ENCODE assay signal across 10 mouse cellular contexts in the genomic region with DNA sequence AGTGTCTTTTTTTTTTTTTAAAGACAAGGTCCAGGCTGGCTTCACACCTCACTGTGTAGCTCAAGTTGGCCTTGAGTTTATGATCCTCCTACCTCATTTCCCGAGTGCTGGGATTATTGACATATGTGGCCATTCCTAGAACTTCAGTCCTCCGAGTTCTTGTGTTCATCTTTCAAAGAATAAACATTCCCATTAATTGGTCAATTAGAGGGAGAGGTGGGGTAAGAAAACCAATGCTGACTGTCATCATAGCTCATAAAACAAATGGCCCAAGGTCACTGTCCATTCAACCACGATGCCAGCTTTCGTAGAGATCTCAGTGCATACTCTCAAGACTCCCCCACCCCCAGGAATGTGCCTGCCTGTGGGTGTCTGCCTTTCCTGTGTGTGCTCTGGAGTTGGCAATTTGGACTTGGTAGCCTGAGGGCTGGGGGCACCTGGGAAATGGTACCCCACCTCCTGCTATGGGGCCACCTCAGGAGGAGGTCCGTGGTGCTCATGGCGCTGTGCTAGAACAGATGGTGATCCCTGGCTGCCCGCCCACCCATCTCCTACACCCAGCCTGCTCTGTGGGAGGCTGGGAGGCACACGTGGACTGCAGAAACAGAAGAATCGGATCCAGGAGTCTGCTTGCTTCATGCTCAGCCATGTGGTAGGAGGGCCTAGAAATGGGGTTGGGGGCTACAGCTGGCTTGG. TPM values are rescaled to one million over a fixed set of nuclear protein-coding genes. Genes with fewer than 3 reads are reported as not detected.
DNase-seq lines count a peak whose midpoint lies in the region; ATAC-seq and TF ChIP-seq lines count a peak whose summit lies in the region.
"Had no signal": no experiment of that assay in that cellular context is flagged by ENCODE, and none has a peak within 500 bp of the region (broad histone marks: within the 10 kb centered on the region; RNA-seq: fewer than 3 reads in every experiment).

No protein-coding gene starts in this region.

- H3K4me3 ChIP-seq in hindbrain, embryonic 14.5 days (replicated peaks; ENCODE audit: low read length): no peak overlapping the region
- H3K4me3 ChIP-seq in hindbrain, embryonic 10.5 days: no peak overlapping the region
- H3K4me3 ChIP-seq in liver, postnatal 0 days (ENCODE audit: low read depth, low read length): no peak overlapping the region
- H3K4me3 ChIP-seq: erythroblast, embryonic 14.5 days had no signal

- peak; percentile 9; the same call in 1 of the 2 replicates for ATAC-seq in hindbrain, embryonic 14.5 days (ENCODE audit: low FRiP score)
- ATAC-seq in frontal cortex, adult (ENCODE audit: low TSS enrichment): peak; percentile 64
- ATAC-seq in liver, postnatal 0 days: no peak

- no peak for DNase-seq in hindbrain, embryonic 14.5 days (ENCODE audit: low spot score)
- DNase-seq in hindbrain, embryonic 10.5 days (ENCODE audit: low spot score): no peak
- peak; percentile 54 for DNase-seq in brain, embryonic 14.5 days (ENCODE audit: low read depth)
- peak; percentile 76 to 86 for DNase-seq in left cerebral cortex, postnatal 36 days (ENCODE audit: low spot score in 2 of 2)
- DNase-seq in liver, postnatal 0 days: no peak
- no peak for DNase-seq in lung, postnatal 14 days
- no peak for DNase-seq in gastrocnemius, adult 18-20 months (ENCODE audit: low spot score)

- 64% methylated on average over 9 of the region's 9 CpGs for WGBS in hindbrain, embryonic 14.5 days
- WGBS in hindbrain, embryonic 10.5 days: 68% methylated on average over 9 of the region's 9 CpGs
- 85% methylated on average over 9 of the region's 9 CpGs for WGBS in liver, postnatal 0 days (ENCODE audit: insufficient replicate concordance)

- no peaks in the 10 kb centered on the region for H3K9me3 ChIP-seq in hindbrain, embryonic 14.5 days (ENCODE audit: control insufficient read depth, low read length)
- no peaks in the 10 kb centered on the region for H3K9me3 ChIP-seq in hindbrain, embryonic 10.5 days
- H3K9me3 ChIP-seq in liver, postnatal 0 days (ENCODE audit: low read length): no peaks in the 10 kb centered on the region

- intact Hi-C loops in left cerebral cortex, postnatal 36 days (cut with DNase I): no loop called here

- H3K27ac ChIP-seq in hindbrain, embryonic 14.5 days: no peak overlapping the region
- H3K27ac ChIP-seq in hindbrain, embryonic 10.5 days: no peak overlapping the region
- no peak overlapping the region for H3K27ac ChIP-seq in liver, postnatal 0 days (ENCODE audit: low read depth)
- H3K27ac ChIP-seq: liver, embryonic 14.5 days had no signal

- no peaks in the 10 kb centered on the region for H3K4me1 ChIP-seq in hindbrain, embryonic 14.5 days (replicated peaks; ENCODE audit: control insufficient read depth, insufficient read depth, low read length)
- H3K4me1 ChIP-seq in hindbrain, embryonic 10.5 days (replicated peaks): peaks cover 41% of the 10 kb centered on the region
- H3K4me1 ChIP-seq in liver, postnatal 0 days (ENCODE audit: insufficient read depth): no peaks in the 10 kb centered on the region

- H3K36me3 ChIP-seq in hindbrain, embryonic 14.5 days (replicated peaks; ENCODE audit: control insufficient read depth, insufficient read depth): peaks cover 8% of the 10 kb centered on the region
- peaks cover 27% of the 10 kb centered on the region for H3K36me3 ChIP-seq in hindbrain, embryonic 10.5 days
- peaks cover 50% of the 10 kb centered on the region for H3K36me3 ChIP-seq in liver, postnatal 0 days (replicated peaks; ENCODE audit: insufficient read depth, low read length)

- TF ChIP-seq POLR2A in brain, embryonic 14.5 days (IDR thresholded peaks at IDR 0.05; ENCODE audit: borderline replicate concordance, extremely low read depth, insufficient read depth, insufficient read length, poor library complexity, severe bottlenecking): no peak

- H3K27me3 ChIP-seq in hindbrain, embryonic 14.5 days (ENCODE audit: control insufficient read depth, insufficient read depth, low read length): no peaks in the 10 kb centered on the region
- peaks cover 27% of the 10 kb centered on the region for H3K27me3 ChIP-seq in hindbrain, embryonic 10.5 days (ENCODE audit: insufficient read depth, poor library complexity, severe bottlenecking)
- H3K27me3 ChIP-seq in liver, postnatal 0 days (ENCODE audit: insufficient read depth, low read length): no peaks in the 10 kb centered on the region

- no peak for TF ChIP-seq EP300 in liver, postnatal 0 days (IDR thresholded peaks at IDR 0.05; ENCODE audit: low read depth)

- H3K4me2 ChIP-seq in hindbrain, embryonic 14.5 days (replicated peaks): no peak overlapping the region
- no peak overlapping the region for H3K4me2 ChIP-seq in liver, postnatal 0 days (ENCODE audit: low read depth, low read length)

- no peak for TF ChIP-seq CTCF in brain, embryonic 14.5 days (IDR thresholded peaks at IDR 0.05; ENCODE audit: borderline replicate concordance, extremely low read depth, insufficient read depth, insufficient read length)
- no peak for TF ChIP-seq CTCF in liver, postnatal 0 days (IDR thresholded peaks at IDR 0.05; ENCODE audit: low read depth)

- H3K9ac ChIP-seq in hindbrain, embryonic 14.5 days: no peak overlapping the region
- no peak overlapping the region for H3K9ac ChIP-seq in liver, postnatal 0 days (replicated peaks)
- H3K9ac ChIP-seq: liver, embryonic 14.5 days had no signal

RNA-seq across cellular contexts. Expression of a gene that starts 25.0 kb away (rescaled TPM):
- polyA plus RNA-seq in hindbrain, embryonic 14.5 days (2014; fragmentation: Nextera tagmentation; extraction: Ambion mirVana): 91.6 and 99.4 TPM in 2 replicates
- polyA plus RNA-seq in hindbrain, embryonic 10.5 days (2016; fragmentation: Nextera tagmentation; extraction: Ambion mirVana): 62.5 and 67.9 TPM in 2 replicates
- polyA plus RNA-seq in brain, embryonic 14.5 days (2012; rRNA removed): 72.8 and 73.8 TPM in 2 replicates
- total RNA-seq in left cerebral cortex, postnatal 36 days (2021): 100 to 1,000 TPM in 1 of 2 experiments, 10 to 100 TPM in 1; 89.1 to 100 TPM
- polyA plus RNA-seq in liver, postnatal 0 days (2015; fragmentation: Nextera tagmentation; extraction: Ambion mirVana): 100 and 125 TPM in 2 replicates
- total RNA-seq in gastrocnemius, adult 18-20 months (2021): 10 to 100 TPM; 37.3 to 41.0 TPM

RNA-seq across cellular contexts. Expression of a gene that starts 25.4 kb away (rescaled TPM):
- polyA plus RNA-seq in hindbrain, embryonic 14.5 days (2014; fragmentation: Nextera tagmentation; extraction: Ambion mirVana): 26.0 and 28.2 TPM in 2 replicates
- 30.5 and 34.7 TPM in 2 replicates for polyA plus RNA-seq in hindbrain, embryonic 10.5 days (2016; fragmentation: Nextera tagmentation; extraction: Ambion mirVana)
- 18.5 and 19.5 TPM in 2 replicates for polyA plus RNA-seq in brain, embryonic 14.5 days (2012; rRNA removed)
- 10 to 100 TPM; 21.7 TPM for total RNA-seq in left cerebral cortex, postnatal 36 days (2021)
- polyA plus RNA-seq in liver, postnatal 0 days (2015; fragmentation: Nextera tagmentation; extraction: Ambion mirVana): 51.2 and 53.3 TPM in 2 replicates
- 10 to 100 TPM; 19.8 to 20.8 TPM for total RNA-seq in gastrocnemius, adult 18-20 months (2021)

RNA-seq across cellular contexts. Expression of a gene that starts 46.9 kb away (rescaled TPM):
- polyA plus RNA-seq in hindbrain, embryonic 14.5 days (2014; fragmentation: Nextera tagmentation; extraction: Ambion mirVana): 13.2 and 14.6 TPM in 2 replicates
- 16.8 and 19.5 TPM in 2 replicates for polyA plus RNA-seq in hindbrain, embryonic 10.5 days (2016; fragmentation: Nextera tagmentation; extraction: Ambion mirVana)
- 12.4 and 15.4 TPM in 2 replicates for polyA plus RNA-seq in brain, embryonic 14.5 days (2012; rRNA removed)
- 1 to 10 TPM; 5.0 to 9.0 TPM for total RNA-seq in left cerebral cortex, postnatal 36 days (2021)
- polyA plus RNA-seq in liver, postnatal 0 days (2015; fragmentation: Nextera tagmentation; extraction: Ambion mirVana): 3.9 and 5.1 TPM in 2 replicates
- total RNA-seq in gastrocnemius, adult 18-20 months (2021): 1 to 10 TPM; 3.2 to 5.0 TPM

RNA-seq across cellular contexts. Expression of a gene that starts 47.1 kb away (rescaled TPM):
- 2.5 and 3.1 TPM in 2 replicates for polyA plus RNA-seq in hindbrain, embryonic 14.5 days (2014; fragmentation: Nextera tagmentation; extraction: Ambion mirVana)
- 2.2 and 2.7 TPM in 2 replicates for polyA plus RNA-seq in hindbrain, embryonic 10.5 days (2016; fragmentation: Nextera tagmentation; extraction: Ambion mirVana)
- 13.1 and 14.5 TPM in 2 replicates for polyA plus RNA-seq in brain, embryonic 14.5 days (2012; rRNA removed)
- total RNA-seq in left cerebral cortex, postnatal 36 days (2021): 1 to 10 TPM; 5.0 to 7.5 TPM
- 0.57 and 0.59 TPM in 2 replicates for polyA plus RNA-seq in liver, postnatal 0 days (2015; fragmentation: Nextera tagmentation; extraction: Ambion mirVana)
- total RNA-seq in gastrocnemius, adult 18-20 months (2021): 1 to 10 TPM; 3.0 to 3.2 TPM

Comparison
In these comparisons a context has a peak if more than half of its experiments do, and no peak if none do; other contexts are left out.
1. DNase-seq: peak in brain, embryonic 14.5 days (single experiment) and left cerebral cortex, postnatal 36 days (2 of 2); none in hindbrain, embryonic 14.5 days (single experiment), hindbrain, embryonic 10.5 days (single experiment), liver, postnatal 0 days (single experiment), lung, postnatal 14 days (single experiment) and gastrocnemius, adult 18-20 months (single experiment).